Mouse (Mus musculus): ENCODE results near the gene Rabgap1l. TPM values are rescaled to one million over a fixed set of nuclear protein-coding genes. Genes with fewer than 3 reads are reported as not detected.

Gene Rabgap1l
- polyA plus RNA-seq, 1 experiment, result 17.9 TPM

DNA sequence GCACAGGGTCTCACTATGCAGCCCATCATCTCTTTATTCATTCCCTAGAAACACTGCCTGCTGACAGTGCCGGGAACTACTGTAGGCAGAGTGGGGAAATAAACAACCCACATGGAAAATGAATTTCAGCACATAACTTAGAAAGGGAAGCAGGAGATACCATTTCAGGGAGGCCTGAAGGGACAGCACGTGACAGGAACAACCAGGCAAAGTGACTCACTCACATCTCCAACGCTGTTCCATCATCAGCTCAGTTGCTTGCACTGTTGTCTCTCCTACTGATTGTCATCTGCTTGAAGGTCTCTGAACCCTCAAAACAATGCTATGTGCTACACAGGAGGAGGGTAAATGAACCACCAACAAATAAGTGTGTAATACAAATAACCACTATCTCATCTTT, 499.5 kb downstream of the Rabgap1l start:
- TF ChIP-seq GATA1 (IDR thresholded peaks at IDR 0.05; ENCODE audit: low read length), result no peak

GRCm38 (mm10) chr1:160292058-160292457, 501.0 kb downstream of the Rabgap1l start:
- TF ChIP-seq GATA1 (IDR thresholded peaks at IDR 0.05; ENCODE audit: low read length), result no peak

- TF ChIP-seq GATA1 (IDR thresholded peaks at IDR 0.05; ENCODE audit: low read length), result no peak
Observed at GRCm38 (mm10) chr1:160290242-160290641, 502.8 kb downstream of the Rabgap1l start.

DNA sequence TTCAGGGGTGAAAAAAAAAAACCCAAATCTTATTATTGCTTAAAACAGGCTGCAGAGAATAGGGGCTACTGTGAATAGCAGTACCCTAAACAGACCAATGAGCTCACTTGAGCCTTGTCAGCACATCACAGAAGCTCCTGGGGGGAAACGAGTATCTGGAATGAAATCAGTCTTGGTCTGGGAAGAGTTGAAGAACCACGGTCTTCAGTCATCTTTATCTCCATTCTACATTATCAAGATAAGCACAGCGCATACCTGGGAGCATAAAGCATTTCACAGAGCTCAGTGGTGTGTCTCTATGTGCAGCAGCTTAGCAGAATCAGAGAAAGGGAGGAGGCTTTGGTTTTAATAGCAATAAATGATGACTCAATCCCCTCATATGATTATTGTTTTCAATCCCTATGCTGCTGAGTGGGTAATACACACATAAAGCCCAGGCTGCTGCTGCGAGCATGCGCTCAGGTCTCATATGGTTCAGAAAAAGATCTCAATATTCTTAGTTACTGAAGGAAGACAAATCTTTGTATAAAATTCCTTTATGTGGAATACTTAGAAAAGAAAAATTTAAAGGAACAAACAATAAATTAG, 505.9 kb downstream of the Rabgap1l start:
- no peak for TF ChIP-seq GATA1 (IDR thresholded peaks at IDR 0.05; ENCODE audit: low read length)

DNA sequence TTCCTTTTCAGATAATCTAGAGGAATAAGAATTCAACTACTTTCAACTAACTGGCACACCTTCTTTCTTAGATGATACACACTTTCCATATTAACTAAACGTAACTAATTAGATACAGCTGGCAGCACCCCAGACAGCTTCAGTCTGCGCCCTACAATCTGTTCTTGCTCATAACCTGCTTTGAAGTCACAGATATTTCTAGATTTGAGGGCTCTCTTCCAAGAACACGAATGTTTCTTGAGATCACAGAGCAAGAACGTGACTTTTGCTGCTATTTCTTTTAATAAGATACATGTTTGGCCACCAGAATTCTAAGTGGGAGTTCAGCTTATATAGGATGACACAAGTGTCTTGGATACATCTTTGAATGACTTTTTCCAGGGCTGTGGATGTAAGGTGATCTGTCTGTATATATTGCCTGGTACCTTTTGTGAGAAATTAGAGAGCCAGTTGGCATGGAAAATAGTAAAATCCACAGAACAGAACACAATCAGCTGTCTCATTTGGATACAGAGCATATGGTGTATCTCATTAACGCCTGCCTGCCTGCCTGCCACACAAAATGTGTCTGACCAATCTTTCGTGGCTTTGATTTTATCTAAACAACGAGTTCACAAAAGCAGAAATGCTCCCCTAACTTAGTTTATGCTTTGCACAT, 506.5 kb downstream of the Rabgap1l start:
- no peak for TF ChIP-seq GATA1 (IDR thresholded peaks at IDR 0.05; ENCODE audit: low read length)

GRCm38 (mm10) chr1:160284241-160284640, 508.8 kb downstream of the Rabgap1l start:
- no peak for TF ChIP-seq GATA1 (IDR thresholded peaks at IDR 0.05; ENCODE audit: low read length)

GRCm38 (mm10) chr1:160281337-160282084, 511.5 kb downstream of the Rabgap1l start:
- TF ChIP-seq GATA1 (IDR thresholded peaks at IDR 0.05; ENCODE audit: low read length), result no peak

DNA sequence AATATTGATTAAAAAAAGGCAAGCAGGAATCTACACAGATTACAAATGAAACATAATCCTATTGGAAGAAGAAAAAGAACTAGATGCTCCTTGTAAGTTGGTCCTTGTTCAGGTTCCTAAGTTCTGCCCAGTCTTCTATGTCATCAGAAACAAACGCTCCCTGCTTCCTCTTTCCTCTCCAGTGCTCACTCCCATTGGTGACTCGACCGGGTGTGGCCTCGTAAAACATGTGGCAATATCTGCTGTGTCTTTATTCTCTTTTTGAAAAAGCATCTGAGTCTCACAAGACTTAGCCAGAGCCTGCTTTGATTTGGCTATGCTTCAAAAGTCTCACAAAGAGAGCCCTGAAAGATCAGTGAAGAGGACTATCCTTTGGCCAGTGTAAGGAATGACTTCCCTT, 512.4 kb downstream of the Rabgap1l start:
- TF ChIP-seq GATA1 (IDR thresholded peaks at IDR 0.05; ENCODE audit: low read length), result no peak

DNA sequence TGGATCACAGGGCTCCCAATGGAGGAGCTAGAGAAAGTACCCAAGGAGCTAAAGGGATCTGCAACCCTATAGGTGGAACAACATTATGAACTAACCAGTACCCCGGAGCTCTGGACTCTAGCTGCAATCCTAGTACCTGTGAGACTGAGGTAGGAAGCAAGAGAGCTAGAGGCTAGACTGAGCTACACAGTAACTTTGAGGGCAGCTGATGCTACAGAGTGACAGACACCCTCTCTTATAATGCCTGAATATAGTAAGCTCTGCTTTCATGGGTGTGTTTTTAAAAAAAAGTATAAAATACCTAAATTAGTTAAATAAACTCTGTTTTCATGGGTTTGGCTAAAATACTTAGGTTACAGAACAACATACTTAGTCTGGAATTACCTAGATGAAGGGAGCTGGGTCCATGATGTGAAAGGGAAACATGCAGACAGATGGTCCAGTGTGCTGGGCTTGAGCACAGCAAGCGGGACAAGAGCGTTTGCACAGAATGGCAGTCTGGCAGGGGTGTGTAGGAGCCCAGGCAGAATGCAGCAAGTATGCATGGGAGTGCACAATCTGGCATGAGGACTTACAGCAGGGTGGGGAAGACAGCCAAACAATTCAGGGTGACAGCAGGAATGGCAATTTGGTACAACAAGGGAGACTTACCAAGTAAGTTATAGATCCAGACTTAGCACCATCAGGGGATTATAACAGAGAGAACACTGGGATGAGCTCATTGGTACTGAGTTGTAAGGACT, 514.9 kb downstream of the Rabgap1l start:
- no peak for TF ChIP-seq GATA1 (IDR thresholded peaks at IDR 0.05; ENCODE audit: low read length)

DNA sequence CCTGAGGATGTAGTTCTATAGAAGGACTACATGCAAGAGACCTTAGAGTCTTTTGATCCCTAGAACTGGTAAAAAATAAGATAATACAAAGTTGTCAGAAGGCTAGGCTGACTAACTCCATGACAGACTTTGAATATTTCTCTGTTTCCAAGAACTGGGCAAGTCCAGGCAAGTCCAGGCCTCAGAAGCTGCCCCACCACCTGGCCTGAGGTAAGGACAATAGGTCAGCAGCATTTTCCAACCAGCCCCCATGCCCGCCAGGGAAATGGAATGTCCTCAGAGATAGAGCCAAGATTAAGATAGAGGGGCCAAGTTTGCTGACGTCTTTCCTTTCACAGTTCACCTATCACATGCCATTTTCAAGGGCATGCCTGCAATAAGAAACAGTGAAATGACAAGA, 517.8 kb downstream of the Rabgap1l start:
- TF ChIP-seq GATA1 (IDR thresholded peaks at IDR 0.05; ENCODE audit: low read length), result no peak

DNA sequence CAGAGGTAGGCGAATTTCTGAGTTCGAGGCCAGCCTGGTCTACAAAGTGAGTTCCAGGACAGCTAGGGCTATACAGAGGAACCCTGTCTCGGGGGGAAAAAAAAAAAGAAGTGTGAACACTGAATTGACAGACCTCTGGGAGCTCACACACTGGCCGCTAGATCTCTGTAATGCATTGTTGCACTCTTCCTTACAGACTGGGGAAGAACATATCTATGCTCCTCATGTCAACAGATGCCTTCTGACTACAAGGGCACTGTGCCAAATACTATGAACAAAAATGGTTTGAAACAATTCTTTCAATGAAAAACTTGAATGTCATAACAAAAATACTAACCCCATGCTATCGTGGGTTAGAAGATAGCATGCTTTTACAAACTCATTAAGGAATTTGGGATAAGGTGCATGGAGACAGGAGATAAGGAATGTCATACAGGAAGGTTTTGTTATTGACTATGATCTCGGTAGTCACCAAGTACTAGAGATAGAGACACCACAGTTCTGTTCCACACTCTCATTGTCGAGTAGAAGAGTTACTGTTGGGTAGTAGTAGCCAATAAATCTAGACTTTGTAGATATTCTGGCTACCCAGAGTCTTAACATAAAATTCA, 519.8 kb downstream of the Rabgap1l start:
- no peak for TF ChIP-seq GATA1 (IDR thresholded peaks at IDR 0.05; ENCODE audit: low read length)

DNA sequence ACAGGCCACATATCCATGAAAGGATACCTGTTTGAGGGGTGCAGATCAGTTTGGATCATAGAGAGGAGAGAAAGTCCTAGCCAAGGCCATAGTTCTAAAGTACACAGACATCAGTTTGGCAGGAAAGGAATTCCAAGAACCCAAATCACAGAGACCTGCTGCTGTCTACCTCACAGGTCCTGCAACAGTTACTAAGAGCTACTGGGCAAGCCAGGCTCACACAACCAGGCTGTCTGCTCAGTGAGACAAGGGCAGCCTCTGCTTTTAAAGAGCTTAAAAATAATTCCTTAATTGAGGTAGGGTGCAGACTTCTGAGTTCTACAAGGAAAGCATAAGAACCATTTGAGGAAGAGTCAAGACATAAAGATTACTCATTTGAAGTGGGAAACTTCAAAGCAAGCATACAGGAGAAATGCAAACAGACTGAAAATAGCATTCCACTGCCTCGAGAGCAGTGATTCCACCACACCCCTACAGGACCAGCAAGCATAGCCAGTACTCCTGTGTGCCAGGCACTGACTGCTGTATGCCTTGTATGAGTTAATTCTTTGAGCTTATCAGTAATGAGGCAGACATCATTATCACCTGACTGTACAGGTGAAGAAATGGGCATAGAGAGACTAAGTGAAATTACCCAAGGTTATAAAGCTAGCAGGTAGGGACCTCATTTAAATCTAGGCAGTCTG, 521.6 kb downstream of the Rabgap1l start:
- TF ChIP-seq GATA1 (IDR thresholded peaks at IDR 0.05; ENCODE audit: low read length), result no peak

GRCm38 (mm10) chr1:160268322-160268721, 524.7 kb downstream of the Rabgap1l start:
- no peak for TF ChIP-seq GATA1 (IDR thresholded peaks at IDR 0.05; ENCODE audit: low read length)

- no peak for TF ChIP-seq GATA1 (IDR thresholded peaks at IDR 0.05; ENCODE audit: low read length)
Observed at GRCm38 (mm10) chr1:160263630-160264346, 529.2 kb downstream of the Rabgap1l start.
